Mouse (Mus musculus): ENCODE data around the gene Gstt3. TPM values are rescaled to one million over a fixed set of nuclear protein-coding genes. Genes with fewer than 3 reads are reported as not detected.
"Not testable (repeated sequence)": the region's sequence is repeated elsewhere in the genome, so short reads cannot be mapped to it uniquely, and the experiment has no call there.

Gstt3 gene
- polyA plus RNA-seq, 1 experiment from 2014 or later: 4.1 TPM

GRCm38 (mm10) chr10:75796731-75797516 lies 15.7 kb upstream of the Gstt3 start:
- no peaks in the 10 kb centered on the region for H3K79me2 ChIP-seq (ENCODE audit: inconsistent target)
- 53% methylated on average over 11 of the region's 11 CpGs for WGBS (ENCODE audit: missing documents)
- H3K4me3 ChIP-seq (ENCODE audit: inconsistent target): peak overlapping the region; percentile 43
- H3K36me3 ChIP-seq (ENCODE audit: inconsistent target): no peaks in the 10 kb centered on the region
- H3K27ac ChIP-seq: no peak overlapping the region

- no peaks in the 10 kb centered on the region for H3K79me2 ChIP-seq (ENCODE audit: inconsistent target)
- 49% methylated on average over 3 of the region's 3 CpGs for WGBS (ENCODE audit: missing documents)
- H3K27ac ChIP-seq: no peak overlapping the region
- no peaks in the 10 kb centered on the region for H3K36me3 ChIP-seq (ENCODE audit: inconsistent target)
- H3K4me3 ChIP-seq (ENCODE audit: inconsistent target): no peak overlapping the region
Observed at GRCm38 (mm10) chr10:75794880-75795279, 13.7 kb upstream of the Gstt3 start.

GRCm38 (mm10) chr10:75790773-75791172 lies 9.6 kb upstream of the Gstt3 start:
- H3K4me3 ChIP-seq (ENCODE audit: inconsistent target): no peak overlapping the region
- H3K27ac ChIP-seq: no peak overlapping the region
- WGBS (ENCODE audit: missing documents): 15% methylated on average over 6 of the region's 7 CpGs
- H3K79me2 ChIP-seq (ENCODE audit: inconsistent target): no peaks in the 10 kb centered on the region
- H3K36me3 ChIP-seq (ENCODE audit: inconsistent target): no peaks in the 10 kb centered on the region

- H3K79me2 ChIP-seq (ENCODE audit: inconsistent target): no peaks in the 10 kb centered on the region
- no peak overlapping the region for H3K27ac ChIP-seq
- no peaks in the 10 kb centered on the region for H3K36me3 ChIP-seq (ENCODE audit: inconsistent target)
- H3K4me3 ChIP-seq (ENCODE audit: inconsistent target): no peak overlapping the region
- 99% methylated on average over 5 of the region's 5 CpGs for WGBS (ENCODE audit: missing documents)
Observed at GRCm38 (mm10) chr10:75789841-75790240, 8.6 kb upstream of the Gstt3 start.

- Histone ChIP-seq H3K4me3 (ENCODE audit: inconsistent target) (no peak overlapping the region), H3K79me2 (ENCODE audit: inconsistent target) (no peaks in the 10 kb centered on the region), H3K36me3 (ENCODE audit: inconsistent target) (no peaks in the 10 kb centered on the region), H3K27ac (no peak overlapping the region)
- 91% methylated on average over 6 of the region's 6 CpGs for WGBS (ENCODE audit: missing documents)
Observed at GRCm38 (mm10) chr10:75789081-75789735, 8.0 kb upstream of the Gstt3 start.

- Histone ChIP-seq H3K27ac (no peak overlapping the region), H3K4me3 (ENCODE audit: inconsistent target) (no peak overlapping the region), H3K36me3 (ENCODE audit: inconsistent target) (no peaks in the 10 kb centered on the region), H3K79me2 (ENCODE audit: inconsistent target) (no peaks in the 10 kb centered on the region)
- 92% methylated on average over 8 of the region's 8 CpGs for WGBS (ENCODE audit: missing documents)
Observed at GRCm38 (mm10) chr10:75788277-75788676, 7.1 kb upstream of the Gstt3 start.

- Histone ChIP-seq H3K4me3 (ENCODE audit: inconsistent target) (no peak overlapping the region), H3K36me3 (ENCODE audit: inconsistent target) (no peaks in the 10 kb centered on the region), H3K79me2 (ENCODE audit: inconsistent target) (no peaks in the 10 kb centered on the region), H3K27ac (no peak overlapping the region)
- WGBS (ENCODE audit: missing documents): 50% methylated on average over 1 of the region's 1 CpGs
Observed at GRCm38 (mm10) chr10:75785442-75785841, 4.2 kb upstream of the Gstt3 start.

GRCm38 (mm10) chr10:75779206-75780174 lies 1.7 kb downstream of the Gstt3 start:
- no peak overlapping the region for H3K4me3 ChIP-seq (ENCODE audit: inconsistent target)

GRCm38 (mm10) chr10:75777885-75778284 lies 3.3 kb downstream of the Gstt3 start:
- Histone ChIP-seq H3K79me2 (ENCODE audit: inconsistent target) (no peaks in the 10 kb centered on the region), H3K4me3 (ENCODE audit: inconsistent target) (no peak overlapping the region), H3K36me3 (ENCODE audit: inconsistent target) (no peaks in the 10 kb centered on the region), H3K27ac (no peak overlapping the region)
- WGBS (ENCODE audit: missing documents): 88% methylated on average over 2 of the region's 2 CpGs

More at GRCm38 (mm10) chr10:75779206-75780174, 1.7 kb downstream of the Gstt3 start:
- 63% methylated on average over 15 of the region's 15 CpGs for WGBS (ENCODE audit: missing documents)
- Histone ChIP-seq H3K79me2 (ENCODE audit: inconsistent target) (no peaks in the 10 kb centered on the region), H3K36me3 (ENCODE audit: inconsistent target) (no peaks in the 10 kb centered on the region), H3K27ac (no peak overlapping the region)

- Histone ChIP-seq H3K4me3 (ENCODE audit: inconsistent target) (no peak overlapping the region), H3K79me2 (ENCODE audit: inconsistent target) (no peaks in the 10 kb centered on the region), H3K27ac (no peak overlapping the region), H3K36me3 (ENCODE audit: inconsistent target) (no peaks in the 10 kb centered on the region)
- WGBS (ENCODE audit: missing documents): 91% methylated on average over 6 of the region's 6 CpGs
Observed at GRCm38 (mm10) chr10:75776562-75776961, 4.7 kb downstream of the Gstt3 start.

- WGBS (ENCODE audit: missing documents): 98% methylated on average over 9 of the region's 9 CpGs
- no peaks in the 10 kb centered on the region for H3K36me3 ChIP-seq (ENCODE audit: inconsistent target)
- no peak overlapping the region for H3K27ac ChIP-seq
- no peaks in the 10 kb centered on the region for H3K79me2 ChIP-seq (ENCODE audit: inconsistent target)
- no peak overlapping the region for H3K4me3 ChIP-seq (ENCODE audit: inconsistent target)
Observed at GRCm38 (mm10) chr10:75774587-75774986, 6.6 kb downstream of the Gstt3 start.

GRCm38 (mm10) chr10:75774102-75774501 lies 7.1 kb downstream of the Gstt3 start:
- no peak overlapping the region for H3K4me3 ChIP-seq (ENCODE audit: inconsistent target)
- WGBS (ENCODE audit: missing documents): 95% methylated on average over 5 of the region's 5 CpGs
- no peak overlapping the region for H3K27ac ChIP-seq
- H3K36me3 ChIP-seq (ENCODE audit: inconsistent target): no peaks in the 10 kb centered on the region
- no peaks in the 10 kb centered on the region for H3K79me2 ChIP-seq (ENCODE audit: inconsistent target)

- peak within 1 kb of the TSS; percentile 90 for H3K4me3 ChIP-seq (ENCODE audit: inconsistent target)
- no peaks in the 10 kb centered on the region for H3K36me3 ChIP-seq (ENCODE audit: inconsistent target)
- no peaks in the 10 kb centered on the region for H3K79me2 ChIP-seq (ENCODE audit: inconsistent target)
- H3K27ac ChIP-seq: peak within 1 kb of the TSS; percentile 37
- WGBS (ENCODE audit: missing documents): under 1% methylated on average over 46 of the region's 47 CpGs
Observed at GRCm38 (mm10) chr10:75772795-75773664, 8.2 kb downstream of the Gstt3 start, which contains the start of gene Ddt. Ddt (minus strand) TSS chr10:75773414.

GRCm38 (mm10) chr10:75767756-75768155 lies 13.5 kb downstream of the Gstt3 start:
- 62% methylated on average over 5 of the region's 5 CpGs for WGBS (ENCODE audit: missing documents)
- not testable (repeated sequence) for H3K36me3 ChIP-seq (ENCODE audit: inconsistent target); H3K27ac ChIP-seq; H3K4me3 ChIP-seq (ENCODE audit: inconsistent target)
- peaks cover 12% of the 10 kb centered on the region for H3K79me2 ChIP-seq (ENCODE audit: inconsistent target)

Measured in macrophage (primary cell).